Mouse (Mus musculus): ENCODE measurements around the gene Alcam.

DNA sequence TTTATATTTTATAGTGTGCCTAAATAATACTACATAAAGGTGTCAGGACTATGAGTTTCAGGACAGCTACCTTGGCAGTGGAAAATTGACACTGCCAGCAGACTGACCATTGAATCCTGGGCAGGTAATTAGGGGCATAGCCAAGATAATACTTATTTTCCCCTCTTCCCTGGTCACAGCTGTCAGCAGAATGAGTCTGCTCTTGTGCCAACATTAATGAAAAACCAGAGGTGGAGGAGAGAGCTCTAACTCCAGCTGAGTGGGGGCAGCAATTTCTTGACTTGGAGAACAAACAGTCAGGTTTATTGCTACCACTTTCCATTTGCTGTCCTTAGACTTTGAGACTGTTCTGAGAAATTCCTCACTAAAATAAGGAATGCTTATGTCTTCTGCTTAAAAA is 190.1 kb downstream of the Alcam start:
- TF ChIP-seq CTCF (IDR thresholded peaks at IDR 0.05; ENCODE audit: low read depth, low read length) (no peak), POLR2A (IDR thresholded peaks at IDR 0.05; ENCODE audit: borderline replicate concordance, low read depth, low read length) (no peak)
